Mouse (Mus musculus): Measurements from ENCODE around the gene Hoxa11. TPM values are rescaled to one million over a fixed set of nuclear protein-coding genes. Genes with fewer than 3 reads are reported as not detected.

Gene Hoxa11
- polyA plus RNA-seq, 1 experiment from 2014 or later = not detected

DNA sequence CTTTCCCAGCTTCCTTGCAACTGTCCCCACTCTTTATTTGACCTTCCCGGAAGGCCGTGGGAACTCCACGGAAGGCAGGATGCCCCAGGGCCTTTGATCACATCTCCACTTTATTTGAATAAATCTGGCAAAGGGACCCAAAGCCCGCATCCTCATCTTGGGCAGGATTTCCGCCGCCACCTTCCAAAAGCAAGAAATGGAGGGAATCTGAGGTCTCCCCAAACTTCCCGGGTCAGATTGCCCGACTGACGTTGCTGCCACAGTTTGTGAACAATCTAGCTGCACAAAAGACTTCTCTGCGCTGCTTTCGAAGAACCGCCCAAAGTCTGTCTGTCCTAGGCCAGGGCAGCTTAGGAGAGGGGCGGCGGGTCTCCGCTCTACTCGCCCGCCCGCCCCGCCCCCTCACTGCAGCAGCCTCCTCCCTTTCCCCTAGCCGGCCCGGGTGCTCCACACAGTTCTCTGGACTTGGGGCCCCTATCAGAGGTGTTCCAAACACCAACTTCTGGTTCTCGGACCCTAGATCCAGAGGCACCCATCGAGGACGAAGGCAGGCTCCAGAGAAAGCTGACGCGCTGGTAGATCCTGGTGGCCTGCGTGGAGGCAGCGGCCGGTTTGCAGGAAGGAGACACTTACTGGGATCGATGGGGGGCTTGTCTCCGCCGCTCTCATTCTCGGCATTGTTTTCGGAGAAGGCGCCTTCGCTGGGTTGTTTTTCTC is 20.6 kb downstream of the Hoxa11 start:
- Histone ChIP-seq H3K9me3 (ENCODE audit: control insufficient read depth, low read length) (no peaks in the 10 kb centered on the region), H3K27ac (replicated peaks) (no peak overlapping the region), H3K4me3 (ENCODE audit: low read depth, low read length) (0 out of 2 replicates have a peak overlapping the region, but pooled peaks have one; percentile 6), H3K4me2 (replicated peaks; ENCODE audit: low read depth) (no peak overlapping the region), H3K36me3 (ENCODE audit: control insufficient read depth, insufficient read depth, low read length) (no peaks in the 10 kb centered on the region), H3K4me1 (replicated peaks; ENCODE audit: control insufficient read depth, insufficient read depth) (no peaks in the 10 kb centered on the region), H3K27me3 (ENCODE audit: control insufficient read depth, insufficient read depth, low read length) (peaks cover 46% of the 10 kb centered on the region; the same call in 1 of the 2 replicates), H3K9ac (ENCODE audit: low read length) (no peak overlapping the region)
- ATAC-seq (ENCODE audit: low FRiP score, low TSS enrichment) = no peak
- no peak for DNase-seq (ENCODE audit: low spot score)
- WGBS = 5% methylated on average over 36 of the region's 36 CpGs
- TF ChIP-seq EP300 (optimal IDR thresholded peaks at IDR 0.05) = no peak
- no peak for TF ChIP-seq CTCF (IDR thresholded peaks at IDR 0.05; ENCODE audit: low read depth)

DNA sequence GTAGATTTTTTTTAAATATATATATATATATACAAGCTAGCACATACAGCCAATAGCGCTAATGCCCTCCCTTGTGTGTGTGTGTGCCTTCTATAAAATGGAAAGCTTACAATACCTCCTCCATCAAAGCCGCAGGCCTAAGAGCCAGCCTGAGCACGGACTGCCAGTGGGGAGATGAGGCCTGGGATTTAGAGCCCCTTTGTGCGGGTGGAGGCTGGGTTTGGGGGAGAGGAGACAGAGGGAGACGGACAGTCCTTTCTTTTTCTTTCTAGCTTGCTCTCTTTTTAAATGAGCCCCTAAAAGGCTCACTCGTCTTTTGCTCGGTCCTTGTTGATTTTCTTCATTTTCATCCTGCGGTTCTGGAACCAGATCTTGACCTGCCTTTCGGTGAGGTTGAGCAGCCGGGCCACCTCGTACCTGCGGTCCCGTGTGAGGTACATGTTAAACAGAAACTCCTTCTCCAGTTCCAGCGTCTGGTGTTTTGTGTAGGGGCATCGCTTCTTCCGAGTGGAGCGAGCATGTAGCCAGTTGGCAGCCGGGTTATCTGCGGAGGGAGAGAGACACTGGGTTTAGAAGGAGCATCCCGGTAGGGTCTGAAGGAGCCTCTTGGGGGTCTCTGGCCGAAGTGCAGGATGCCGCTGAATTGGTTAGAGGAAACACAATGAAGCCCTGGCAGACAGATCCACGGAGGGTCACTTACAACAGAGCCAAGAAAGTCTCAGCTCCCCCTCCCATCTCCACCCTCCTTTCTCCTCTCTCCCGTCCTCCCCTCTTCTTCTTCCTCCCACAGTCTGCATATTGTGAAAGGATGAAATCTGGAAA is 21.5 kb downstream of the Hoxa11 start:
- Histone ChIP-seq H3K4me2 (replicated peaks; ENCODE audit: low read depth) (no peak overlapping the region), H3K27ac (replicated peaks) (peak overlapping the region; percentile 8; the same call in 1 of the 2 replicates), H3K9ac (ENCODE audit: low read length) (no peak overlapping the region), H3K36me3 (ENCODE audit: control insufficient read depth, insufficient read depth, low read length) (no peaks in the 10 kb centered on the region), H3K4me1 (replicated peaks; ENCODE audit: control insufficient read depth, insufficient read depth) (no peaks in the 10 kb centered on the region), H3K4me3 (ENCODE audit: low read depth, low read length) (peak overlapping the region; percentile 15), H3K9me3 (ENCODE audit: control insufficient read depth, low read length) (no peaks in the 10 kb centered on the region), H3K27me3 (ENCODE audit: control insufficient read depth, insufficient read depth, low read length) (peaks cover 45% of the 10 kb centered on the region; the same call in 1 of the 2 replicates)
- DNase-seq (ENCODE audit: low spot score) (no peak), ATAC-seq (ENCODE audit: low FRiP score, low TSS enrichment) (no peak)
- 13% methylated on average over 24 of the region's 24 CpGs for WGBS
- TF ChIP-seq EP300 (optimal IDR thresholded peaks at IDR 0.05) = no peak
- no peak for TF ChIP-seq CTCF (IDR thresholded peaks at IDR 0.05; ENCODE audit: low read depth)

DNA sequence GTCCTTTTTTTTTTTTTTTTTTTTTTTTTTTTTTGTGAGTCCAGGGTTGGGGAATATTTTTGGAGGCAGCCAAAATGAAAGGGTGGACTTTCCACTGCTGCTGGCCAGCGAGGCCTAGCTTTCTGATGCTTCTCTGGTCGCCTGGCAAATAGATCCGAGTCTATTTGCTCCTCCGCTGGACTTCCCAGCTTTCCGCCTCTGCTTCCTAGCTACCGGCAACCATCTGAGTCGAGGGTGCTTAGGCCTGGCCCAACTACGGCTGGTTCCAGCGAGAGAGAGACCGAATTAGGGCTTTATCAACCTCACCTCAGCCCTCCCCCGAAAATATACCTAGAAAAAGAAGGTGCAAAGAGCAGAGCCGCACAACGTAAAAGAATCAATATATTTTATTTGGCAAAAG is 22.9 kb downstream of the Hoxa11 start:
- Histone ChIP-seq H3K27me3 (ENCODE audit: control insufficient read depth, insufficient read depth, low read length) (peaks cover 38% of the 10 kb centered on the region; the same call in 1 of the 2 replicates), H3K9me3 (ENCODE audit: control insufficient read depth, low read length) (no peaks in the 10 kb centered on the region), H3K4me1 (replicated peaks; ENCODE audit: control insufficient read depth, insufficient read depth) (no peaks in the 10 kb centered on the region), H3K27ac (replicated peaks) (no peak overlapping the region), H3K4me3 (ENCODE audit: low read depth, low read length) (no peak overlapping the region), H3K9ac (ENCODE audit: low read length) (no peak overlapping the region), H3K36me3 (ENCODE audit: control insufficient read depth, insufficient read depth, low read length) (no peaks in the 10 kb centered on the region), H3K4me2 (replicated peaks; ENCODE audit: low read depth) (0 out of 2 replicates have a peak overlapping the region, but pooled peaks have one; percentile 6)
- WGBS = 55% methylated on average over 13 of the region's 13 CpGs
- DNase-seq (ENCODE audit: low spot score) = no peak
- TF ChIP-seq EP300 (optimal IDR thresholded peaks at IDR 0.05) (no peak), CTCF (IDR thresholded peaks at IDR 0.05; ENCODE audit: low read depth) (no peak)
- ATAC-seq (ENCODE audit: low FRiP score, low TSS enrichment) = no peak

DNA sequence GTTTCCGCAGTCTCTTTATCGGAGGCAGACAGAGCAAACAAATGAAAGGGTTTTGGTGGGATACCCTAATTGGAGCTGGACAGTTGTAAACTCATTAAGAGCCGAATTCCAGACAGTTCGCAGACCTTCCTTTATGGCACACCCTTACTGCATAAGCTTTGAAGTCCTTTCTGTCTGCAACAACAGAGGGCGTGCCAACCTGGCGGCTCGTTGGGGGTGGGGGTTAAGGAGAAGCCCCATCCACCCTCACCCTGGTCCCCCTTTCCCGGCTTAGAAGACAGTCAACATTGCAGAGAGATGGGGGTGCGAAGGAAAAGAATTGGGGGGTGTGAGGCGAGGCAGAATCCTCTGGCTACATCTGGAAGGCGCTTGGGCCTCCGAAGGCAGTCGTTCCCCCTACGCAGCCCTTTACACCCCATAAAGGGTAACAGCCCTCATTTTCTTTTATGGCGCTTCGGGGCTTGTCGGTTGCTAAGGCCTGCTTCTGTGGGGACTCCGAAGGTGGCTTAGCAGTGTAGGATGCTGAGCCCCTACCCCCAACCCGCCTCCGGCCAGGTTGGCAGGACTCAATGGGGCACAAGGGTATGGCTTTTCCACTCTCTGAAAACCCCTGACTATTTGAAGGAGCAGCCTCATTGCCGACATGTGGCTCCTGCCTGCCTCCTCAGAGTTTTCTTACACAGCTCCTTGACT is 23.5 kb downstream of the Hoxa11 start:
- TF ChIP-seq CTCF (IDR thresholded peaks at IDR 0.05; ENCODE audit: low read depth) (no peak), EP300 (optimal IDR thresholded peaks at IDR 0.05) (no peak)
- no peaks in the 10 kb centered on the region for H3K36me3 ChIP-seq (ENCODE audit: control insufficient read depth, insufficient read depth, low read length)
- H3K4me1 ChIP-seq (replicated peaks; ENCODE audit: control insufficient read depth, insufficient read depth) = no peaks in the 10 kb centered on the region
- WGBS = 21% methylated on average over 21 of the region's 21 CpGs
- peaks cover 37% of the 10 kb centered on the region; the same call in 1 of the 2 replicates for H3K27me3 ChIP-seq (ENCODE audit: control insufficient read depth, insufficient read depth, low read length)
- H3K9ac ChIP-seq (ENCODE audit: low read length) = no peak overlapping the region
- DNase-seq (ENCODE audit: low spot score) (no peak), ATAC-seq (ENCODE audit: low FRiP score, low TSS enrichment) (peak; percentile 19)
- peak overlapping the region; percentile 58 for H3K4me3 ChIP-seq (ENCODE audit: low read depth, low read length)
- 0 out of 2 replicates have a peak overlapping the region, but pooled peaks have one; percentile 41 for H3K27ac ChIP-seq (replicated peaks)
- H3K4me2 ChIP-seq (replicated peaks; ENCODE audit: low read depth) = peak overlapping the region; percentile 88
- H3K9me3 ChIP-seq (ENCODE audit: control insufficient read depth, low read length) = no peaks in the 10 kb centered on the region

DNA sequence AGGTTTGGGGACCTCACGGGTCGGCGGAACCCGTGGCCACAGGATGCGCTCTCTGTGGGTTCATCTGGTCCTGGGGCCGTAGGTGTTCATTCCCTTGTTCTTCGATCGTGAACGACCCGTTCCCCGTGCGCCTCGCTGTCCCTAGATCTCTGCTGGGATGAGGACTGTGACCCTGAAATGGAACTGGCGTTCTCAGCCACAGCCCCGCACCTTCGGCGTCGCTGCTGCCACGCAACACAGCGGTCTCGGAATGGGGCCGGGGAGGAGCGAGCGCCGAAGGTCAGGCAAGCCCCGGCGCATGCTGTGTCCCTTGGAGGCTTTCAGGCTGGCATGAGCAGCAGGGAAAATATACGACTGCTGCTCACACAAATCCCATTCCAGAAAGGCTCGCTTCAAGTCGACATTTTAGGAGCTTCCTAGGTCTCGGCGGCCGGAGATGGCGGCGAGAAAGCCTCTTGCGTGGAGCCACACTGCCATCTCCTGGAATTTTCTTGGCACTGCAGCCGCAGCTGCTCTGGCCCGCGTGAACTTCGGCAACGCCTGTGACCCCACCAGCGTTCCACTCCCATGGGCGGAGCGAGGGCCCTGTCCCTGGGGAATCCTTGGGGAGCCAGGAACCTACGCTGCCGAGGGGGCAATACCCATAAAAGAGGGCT is 24.1 kb downstream of the Hoxa11 start, which contains the start of gene Hoxa7:
Gene Hoxa7 (minus strand): TSS at position 518 of the 656 bp plus-strand sequence.
- H3K4me2 ChIP-seq (replicated peaks; ENCODE audit: low read depth) = peak within 1 kb of the TSS; percentile 88
- peak within 1 kb of the TSS; percentile 58 for H3K4me3 ChIP-seq (ENCODE audit: low read depth, low read length)
- no peaks in the 10 kb centered on the region for H3K4me1 ChIP-seq (replicated peaks; ENCODE audit: control insufficient read depth, insufficient read depth)
- TF ChIP-seq CTCF (IDR thresholded peaks at IDR 0.05; ENCODE audit: low read depth) = peak; percentile 98
- TF ChIP-seq EP300 (optimal IDR thresholded peaks at IDR 0.05) = no peak
- no peaks in the 10 kb centered on the region for H3K9me3 ChIP-seq (ENCODE audit: control insufficient read depth, low read length)
- H3K9ac ChIP-seq (ENCODE audit: low read length) = peak within 1 kb of the TSS; percentile 67
- H3K36me3 ChIP-seq (ENCODE audit: control insufficient read depth, insufficient read depth, low read length) = no peaks in the 10 kb centered on the region
- WGBS = 1% methylated on average over 46 of the region's 46 CpGs
- H3K27me3 ChIP-seq (ENCODE audit: control insufficient read depth, insufficient read depth, low read length) = peaks cover 35% of the 10 kb centered on the region; the same call in 1 of the 2 replicates
- peak within 1 kb of the TSS; percentile 58; the same call in 1 of the 2 replicates for H3K27ac ChIP-seq (replicated peaks)
- ATAC-seq (ENCODE audit: low FRiP score, low TSS enrichment) (peak; percentile 56), DNase-seq (ENCODE audit: low spot score) (peak; percentile 86)
